Mouse (Mus musculus): ENCODE data around the gene Gemin4. TPM values are rescaled to one million over a fixed set of nuclear protein-coding genes. Genes with fewer than 3 reads are reported as not detected.
"Not testable (repeated sequence)": the region's sequence is repeated elsewhere in the genome, so short reads cannot be mapped to it uniquely, and the experiment has no call there.

Gene Gemin4
- polyA plus RNA-seq, 1 experiment from 2014 or later: 3.1 TPM

- Histone ChIP-seq H3K4me3 (ENCODE audit: inconsistent target) (peak overlapping the region; percentile 81), H3K79me2 (ENCODE audit: inconsistent target) (peaks cover 18% of the 10 kb centered on the region; the same call in 1 of the 2 replicates), H3K27ac (0 out of 2 replicates have a peak overlapping the region, but pooled peaks have one; percentile 5), H3K36me3 (ENCODE audit: inconsistent target) (peaks cover 19% of the 10 kb centered on the region)
- WGBS (ENCODE audit: missing documents): 10% methylated on average over 34 of the region's 34 CpGs
Observed at GRCm38 (mm10) chr11:76243811-76244546, 26.5 kb upstream of the Gemin4 start.

DNA sequence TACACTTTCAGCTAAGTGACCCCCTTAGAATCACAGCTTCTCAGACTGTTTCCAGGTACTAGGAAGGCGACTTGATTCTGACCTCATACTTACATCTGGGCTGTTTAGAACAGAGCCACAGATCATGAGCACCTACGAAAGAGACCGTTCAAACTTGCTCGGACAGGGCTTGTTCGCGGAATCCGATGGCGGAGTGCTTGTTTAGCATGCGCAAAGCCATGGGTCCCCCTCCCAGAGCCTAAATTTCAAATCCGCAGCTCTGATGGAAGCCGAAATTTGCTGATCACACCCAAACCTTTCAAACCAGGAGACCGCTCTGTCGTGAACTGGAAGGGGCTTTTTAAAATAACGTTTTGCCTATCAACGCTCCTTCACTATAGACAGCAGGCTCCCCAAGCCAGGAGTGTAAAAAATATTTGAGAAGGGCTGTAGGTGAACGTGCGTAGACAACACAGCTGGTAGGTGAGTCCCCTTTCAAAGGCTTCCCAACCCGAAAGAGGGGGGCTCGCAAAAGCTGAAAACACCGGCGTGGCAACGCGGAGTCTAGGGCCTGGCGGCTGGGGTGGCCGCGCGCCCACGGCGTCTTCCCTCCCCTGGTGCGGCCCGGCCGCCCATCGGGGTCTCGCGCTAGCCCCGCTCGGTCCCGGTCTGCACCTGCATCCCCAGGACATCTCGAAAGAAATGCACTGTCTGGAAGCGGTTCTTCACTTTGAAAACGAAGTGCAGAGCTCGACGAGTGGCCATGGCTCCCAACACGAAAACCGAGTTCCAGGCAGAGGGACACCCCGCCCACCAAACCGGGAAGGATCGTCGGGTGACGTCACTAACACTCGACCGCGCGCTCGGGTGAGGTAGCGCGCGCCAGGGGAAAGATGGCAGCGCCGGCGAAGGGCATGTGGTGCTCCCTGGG, 25.7 kb upstream of the Gemin4 start, which contains the start of the genes Mrm3 and Glod4:
Gene Mrm3 (plus strand): TSS at position 815 of the 910 bp plus-strand sequence.
Gene Glod4 (minus strand): TSS at position 825 of the 910 bp plus-strand sequence.
- peak within 1 kb of the TSS; percentile 5; the same call in 1 of the 2 replicates for H3K27ac ChIP-seq
- peak within 1 kb of the TSS; percentile 81 for H3K4me3 ChIP-seq (ENCODE audit: inconsistent target)
- peaks cover 19% of the 10 kb centered on the region for H3K36me3 ChIP-seq (ENCODE audit: inconsistent target)
- WGBS (ENCODE audit: missing documents): 1% methylated on average over 58 of the region's 61 CpGs
- peaks cover 18% of the 10 kb centered on the region; the same call in 1 of the 2 replicates for H3K79me2 ChIP-seq (ENCODE audit: inconsistent target)

GRCm38 (mm10) chr11:76239750-76240149, 22.3 kb upstream of the Gemin4 start:
- Histone ChIP-seq H3K36me3 (ENCODE audit: inconsistent target) (peaks cover 41% of the 10 kb centered on the region), H3K27ac (no peak overlapping the region), H3K4me3 (ENCODE audit: inconsistent target) (no peak overlapping the region), H3K79me2 (ENCODE audit: inconsistent target) (peaks cover 18% of the 10 kb centered on the region; the same call in 1 of the 2 replicates)
- 100% methylated on average over 2 of the region's 2 CpGs for WGBS (ENCODE audit: missing documents)

- no peak overlapping the region for H3K4me3 ChIP-seq (ENCODE audit: inconsistent target)
- 78% methylated on average over 3 of the region's 3 CpGs for WGBS (ENCODE audit: missing documents)
Observed at GRCm38 (mm10) chr11:76236136-76236535, 18.7 kb upstream of the Gemin4 start.

DNA sequence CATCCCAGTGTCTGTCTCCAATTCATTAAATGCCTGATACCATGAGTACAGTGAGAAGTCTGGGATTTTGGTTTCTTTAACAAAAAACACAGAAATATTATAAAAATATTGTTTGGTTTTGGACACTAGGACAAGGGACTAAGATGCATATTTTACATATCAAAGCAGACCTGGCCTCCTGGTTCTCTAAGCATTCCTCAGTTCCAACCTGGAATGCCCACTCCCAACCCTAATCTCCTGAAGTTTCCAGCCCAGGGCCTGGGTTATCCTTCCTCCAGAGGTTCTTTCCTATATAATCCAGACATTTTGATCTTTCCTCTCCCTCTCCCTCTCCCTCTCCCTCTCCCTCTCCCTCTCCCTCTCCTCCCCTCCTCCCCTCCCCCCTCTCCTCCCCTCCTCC, 7.6 kb upstream of the Gemin4 start:
- no peak overlapping the region for H3K4me3 ChIP-seq (ENCODE audit: inconsistent target)
- no peaks in the 10 kb centered on the region for H3K79me2 ChIP-seq (ENCODE audit: inconsistent target)
- no peak overlapping the region for H3K27ac ChIP-seq
- peaks cover 26% of the 10 kb centered on the region for H3K36me3 ChIP-seq (ENCODE audit: inconsistent target)

More at GRCm38 (mm10) chr11:76236136-76236535, 18.7 kb upstream of the Gemin4 start:
- Histone ChIP-seq H3K27ac (no peak overlapping the region), H3K79me2 (ENCODE audit: inconsistent target) (no peaks in the 10 kb centered on the region), H3K36me3 (ENCODE audit: inconsistent target) (peaks cover 68% of the 10 kb centered on the region)

GRCm38 (mm10) chr11:76224631-76225030, 7.2 kb upstream of the Gemin4 start:
- 94% methylated on average over 5 of the region's 5 CpGs for WGBS (ENCODE audit: missing documents)
- peaks cover 26% of the 10 kb centered on the region for H3K36me3 ChIP-seq (ENCODE audit: inconsistent target)
- H3K79me2 ChIP-seq (ENCODE audit: inconsistent target): no peaks in the 10 kb centered on the region
- H3K27ac ChIP-seq: no peak overlapping the region
- H3K4me3 ChIP-seq (ENCODE audit: inconsistent target): no peak overlapping the region

DNA sequence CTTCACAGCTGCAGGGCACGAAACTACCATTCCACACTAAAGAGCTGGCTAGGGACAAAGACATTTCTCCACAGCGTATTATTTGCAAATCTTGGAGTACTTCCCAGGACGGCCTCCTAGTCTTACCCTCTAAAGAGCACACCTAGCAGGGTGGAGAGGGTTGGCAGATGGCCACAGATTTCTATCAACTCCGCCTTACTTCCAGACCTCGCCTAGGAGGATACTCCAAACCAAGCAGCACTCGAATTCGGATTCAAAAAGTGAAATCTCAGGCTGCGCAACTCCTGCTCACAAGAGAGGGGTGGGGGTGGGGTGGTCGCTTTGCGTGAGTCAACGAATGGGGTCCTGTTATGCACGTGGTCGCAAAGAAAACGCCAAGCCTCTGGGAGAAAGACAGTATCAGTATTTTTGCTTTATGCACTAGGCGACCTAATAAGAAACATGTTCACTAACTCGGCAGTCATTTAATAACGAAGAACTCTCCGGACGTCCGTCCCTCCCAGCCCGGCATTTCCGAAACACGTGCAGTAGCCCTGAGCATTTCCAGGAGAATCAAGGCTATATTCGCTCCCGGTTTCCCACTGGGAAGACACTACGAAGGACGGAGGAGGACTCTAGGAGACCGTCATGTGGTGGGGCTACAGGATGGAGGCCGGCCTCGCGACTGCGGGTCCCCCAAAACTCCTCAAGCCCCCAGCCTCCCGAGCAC, 629 bp downstream of the Gemin4 start:
- peak overlapping the region; percentile 51 for H3K27ac ChIP-seq
- H3K36me3 ChIP-seq (ENCODE audit: inconsistent target): peaks cover 24% of the 10 kb centered on the region
- 5% methylated on average over 33 of the region's 33 CpGs for WGBS (ENCODE audit: missing documents)
- H3K4me3 ChIP-seq (ENCODE audit: inconsistent target): peak overlapping the region; percentile 78
- H3K79me2 ChIP-seq (ENCODE audit: inconsistent target): no peaks in the 10 kb centered on the region

DNA sequence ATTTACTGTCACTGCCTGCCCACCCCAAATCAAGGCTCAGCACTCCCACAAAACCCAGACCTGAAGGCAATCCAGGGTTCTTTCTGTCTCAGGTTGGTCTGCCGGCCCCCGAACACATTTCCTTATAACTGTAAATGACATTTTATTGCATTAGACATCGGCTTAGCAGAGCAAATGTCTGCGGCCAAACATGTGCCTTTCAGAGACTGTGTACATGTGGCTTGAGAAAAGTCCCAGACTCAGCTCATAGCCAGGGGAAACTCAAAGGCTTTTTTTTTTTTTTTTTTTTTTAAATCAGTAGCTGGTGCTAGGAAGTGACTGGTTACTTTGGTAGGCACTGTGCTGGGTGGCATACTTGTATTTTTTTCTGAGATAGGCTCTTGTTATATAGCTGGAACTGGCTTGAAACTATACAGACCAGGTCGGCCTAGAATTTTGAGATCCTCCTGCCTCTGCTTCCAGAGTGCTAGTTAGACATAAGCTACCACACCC, 1.4 kb downstream of the Gemin4 start:
- peak overlapping the region; percentile 78; the same call in 1 of the 2 replicates for H3K4me3 ChIP-seq (ENCODE audit: inconsistent target)
- no peak overlapping the region for H3K27ac ChIP-seq
- 81% methylated on average over 5 of the region's 5 CpGs for WGBS (ENCODE audit: missing documents)
- no peaks in the 10 kb centered on the region for H3K79me2 ChIP-seq (ENCODE audit: inconsistent target)
- H3K36me3 ChIP-seq (ENCODE audit: inconsistent target): peaks cover 17% of the 10 kb centered on the region

DNA sequence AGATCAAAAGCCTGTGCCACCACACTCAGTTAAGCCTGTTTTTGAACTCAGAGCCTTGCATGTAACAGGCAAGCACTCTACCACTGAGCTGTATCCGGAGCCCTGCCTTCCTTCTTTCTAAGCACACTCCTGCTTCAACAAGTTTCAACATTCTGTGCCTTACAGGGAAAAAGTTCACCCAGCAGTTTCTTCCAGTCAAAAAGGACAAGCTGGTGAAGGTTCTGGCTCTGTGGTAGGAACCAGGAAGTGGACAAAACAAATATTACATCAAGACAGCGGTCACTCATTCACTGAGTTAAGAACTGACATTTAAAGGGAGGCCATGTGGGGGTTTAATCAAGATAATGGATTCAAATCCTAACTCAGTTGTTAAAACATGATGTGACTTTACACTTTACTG, 2.5 kb downstream of the Gemin4 start:
- Histone ChIP-seq H3K36me3 (ENCODE audit: inconsistent target) (peaks cover 14% of the 10 kb centered on the region; the same call in 1 of the 2 replicates), H3K79me2 (ENCODE audit: inconsistent target) (no peaks in the 10 kb centered on the region), H3K4me3 (ENCODE audit: inconsistent target) (no peak overlapping the region), H3K27ac (no peak overlapping the region)
- WGBS (ENCODE audit: missing documents): 83% methylated on average over 2 of the region's 2 CpGs

DNA sequence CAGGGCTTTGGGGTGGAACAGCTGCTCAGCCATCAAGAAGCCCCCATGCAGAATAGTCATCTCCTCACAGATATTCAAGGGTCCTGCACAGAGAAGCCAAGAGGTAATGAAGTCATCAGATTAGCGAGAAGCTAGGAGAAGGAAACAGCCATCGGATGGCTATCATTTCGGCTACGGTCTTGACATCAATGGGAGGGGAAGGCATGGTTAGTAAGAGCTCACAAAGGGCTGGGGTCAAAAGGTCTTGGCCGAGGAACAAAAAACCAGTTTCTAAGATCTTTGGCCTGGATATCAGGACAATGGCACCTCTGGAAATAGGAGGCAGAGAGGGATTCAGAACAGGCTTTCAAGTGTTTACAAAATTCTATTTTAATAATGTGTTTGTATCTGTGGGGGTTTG, 3.6 kb downstream of the Gemin4 start:
- Histone ChIP-seq H3K79me2 (ENCODE audit: inconsistent target) (no peaks in the 10 kb centered on the region), H3K36me3 (ENCODE audit: inconsistent target) (peaks cover 14% of the 10 kb centered on the region; the same call in 1 of the 2 replicates)
- 100% methylated on average over 5 of the region's 5 CpGs for WGBS (ENCODE audit: missing documents)

DNA sequence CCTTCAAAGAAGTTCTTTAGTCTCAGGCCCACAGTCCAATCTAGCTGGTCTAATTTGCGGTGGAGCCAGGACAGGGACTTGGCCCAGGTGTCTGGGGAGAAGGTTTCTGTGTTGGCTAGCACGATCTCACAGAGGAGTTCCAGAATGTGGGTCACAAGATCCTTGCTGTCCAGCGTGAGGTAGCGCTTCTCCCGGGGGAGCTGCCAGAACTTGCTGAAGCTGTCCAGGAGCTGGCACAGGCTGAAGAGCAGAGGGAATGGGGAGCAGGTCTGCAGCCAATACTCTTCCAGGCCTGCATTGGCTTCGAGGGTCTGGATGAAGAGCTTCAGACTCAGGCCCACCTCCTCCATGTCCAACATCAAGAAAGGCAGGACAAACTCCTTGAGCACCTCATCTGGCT, 5.9 kb downstream of the Gemin4 start:
- WGBS (ENCODE audit: missing documents): 91% methylated on average over 1 of the region's 6 CpGs
- not testable (repeated sequence) for H3K4me3 ChIP-seq (ENCODE audit: inconsistent target); H3K79me2 ChIP-seq (ENCODE audit: inconsistent target); H3K27ac ChIP-seq
- peaks cover 14% of the 10 kb centered on the region; the same call in 1 of the 2 replicates for H3K36me3 ChIP-seq (ENCODE audit: inconsistent target)

More for the DNA sequence above, 3.6 kb downstream of the Gemin4 start:
- Histone ChIP-seq H3K4me3 (ENCODE audit: inconsistent target) (no peak overlapping the region), H3K27ac (no peak overlapping the region)

GRCm38 (mm10) chr11:76210228-76210985, 7.1 kb downstream of the Gemin4 start:
- H3K27ac ChIP-seq: no peak overlapping the region
- H3K4me3 ChIP-seq (ENCODE audit: inconsistent target): no peak overlapping the region
- H3K36me3 ChIP-seq (ENCODE audit: inconsistent target): peaks cover 14% of the 10 kb centered on the region; the same call in 1 of the 2 replicates
- 85% methylated on average over 13 of the region's 13 CpGs for WGBS (ENCODE audit: missing documents)
- no peaks in the 10 kb centered on the region for H3K79me2 ChIP-seq (ENCODE audit: inconsistent target)

DNA sequence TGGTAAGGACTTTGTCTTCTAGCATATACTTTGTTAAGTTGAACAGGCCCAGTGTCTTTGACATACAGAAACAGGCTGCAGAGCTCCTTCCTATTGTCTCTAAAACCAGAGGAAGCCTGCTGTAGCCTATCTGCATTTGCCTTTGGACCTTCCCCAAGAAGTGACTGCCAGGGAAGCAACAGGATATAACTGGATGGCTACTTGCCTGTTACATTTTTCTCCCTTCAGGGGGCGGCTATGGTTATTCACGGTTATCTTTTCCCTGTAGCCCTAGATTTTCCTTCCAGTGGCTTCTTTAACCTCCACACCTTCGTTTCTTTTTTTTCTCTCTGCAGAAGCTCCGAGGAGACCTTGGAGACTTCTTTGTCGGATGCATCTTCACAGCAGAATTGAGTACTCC, 10.7 kb downstream of the Gemin4 start:
- WGBS (ENCODE audit: missing documents): 93% methylated on average over 5 of the region's 5 CpGs
- Histone ChIP-seq H3K79me2 (ENCODE audit: inconsistent target) (no peaks in the 10 kb centered on the region), H3K27ac (no peak overlapping the region), H3K4me3 (ENCODE audit: inconsistent target) (no peak overlapping the region), H3K36me3 (ENCODE audit: inconsistent target) (no peaks in the 10 kb centered on the region; the same call in 1 of the 2 replicates)

Data from macrophage (primary cell).